Mouse (Mus musculus): ENCODE measurements around the gene Slc25a28. TPM values are rescaled to one million over a fixed set of nuclear protein-coding genes. Genes with fewer than 3 reads are reported as not detected.

Gene Slc25a28
- polyA plus RNA-seq, 1 experiment from 2014 or later, result 10.1 TPM

DNA sequence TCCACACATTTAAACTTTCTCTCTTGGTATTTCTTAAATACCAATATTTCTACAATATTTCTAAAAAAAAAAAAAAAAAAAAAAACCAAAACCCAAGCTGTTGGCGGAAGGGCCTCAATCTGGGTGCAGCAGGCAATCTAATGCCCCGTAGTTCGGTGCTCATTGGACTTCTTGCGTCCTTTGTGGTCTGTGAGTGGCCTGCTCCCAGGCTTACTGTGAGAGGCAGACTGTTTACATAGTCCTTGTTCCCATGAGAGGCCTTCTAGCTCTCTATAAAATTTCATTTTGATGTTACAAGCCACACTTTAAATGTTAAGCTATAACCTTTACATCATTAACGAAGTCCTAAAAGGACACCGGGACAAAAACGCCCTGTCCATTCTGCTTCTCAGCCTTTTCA, 33.5 kb upstream of the Slc25a28 start:
- DNase-seq (ENCODE audit: low spot score) (no peak), ATAC-seq (ENCODE audit: insufficient read depth, low FRiP score, low TSS enrichment) (no peak)
- Histone ChIP-seq H3K9me3 (ENCODE audit: control insufficient read depth, low read length) (no peaks in the 10 kb centered on the region), H3K4me2 (ENCODE audit: low read depth) (no peak overlapping the region), H3K4me3 (ENCODE audit: low read depth, low read length) (no peak overlapping the region), H3K4me1 (ENCODE audit: control insufficient read depth, insufficient read depth, low read length) (no peaks in the 10 kb centered on the region), H3K27me3 (ENCODE audit: control insufficient read depth, insufficient read depth, low read length) (no peaks in the 10 kb centered on the region), H3K27ac (ENCODE audit: low read depth, low read length) (no peak overlapping the region), H3K36me3 (ENCODE audit: control insufficient read depth, insufficient read depth, low read length) (peaks cover 2% of the 10 kb centered on the region; the same call in 1 of the 2 replicates), H3K9ac (ENCODE audit: low read length) (no peak overlapping the region)
- 96% methylated on average over 7 of the region's 7 CpGs for WGBS

GRCm38 (mm10) chr19:43704787-43705497, 30.3 kb upstream of the Slc25a28 start:
- ATAC-seq (ENCODE audit: insufficient read depth, low FRiP score, low TSS enrichment), result no peak
- no peak overlapping the region for H3K4me3 ChIP-seq (ENCODE audit: low read depth, low read length)
- H3K4me2 ChIP-seq (ENCODE audit: low read depth), result no peak overlapping the region
- H3K36me3 ChIP-seq (ENCODE audit: control insufficient read depth, insufficient read depth, low read length), result peaks cover 4% of the 10 kb centered on the region; the same call in 1 of the 2 replicates
- no peak overlapping the region for H3K9ac ChIP-seq (ENCODE audit: low read length)
- DNase-seq (ENCODE audit: low spot score), result no peak
- no peaks in the 10 kb centered on the region for H3K27me3 ChIP-seq (ENCODE audit: control insufficient read depth, insufficient read depth, low read length)
- WGBS, result 90% methylated on average over 17 of the region's 17 CpGs
- no peak overlapping the region for H3K27ac ChIP-seq (ENCODE audit: low read depth, low read length)
- H3K9me3 ChIP-seq (ENCODE audit: control insufficient read depth, low read length), result no peaks in the 10 kb centered on the region
- H3K4me1 ChIP-seq (ENCODE audit: control insufficient read depth, insufficient read depth, low read length), result no peaks in the 10 kb centered on the region

DNA sequence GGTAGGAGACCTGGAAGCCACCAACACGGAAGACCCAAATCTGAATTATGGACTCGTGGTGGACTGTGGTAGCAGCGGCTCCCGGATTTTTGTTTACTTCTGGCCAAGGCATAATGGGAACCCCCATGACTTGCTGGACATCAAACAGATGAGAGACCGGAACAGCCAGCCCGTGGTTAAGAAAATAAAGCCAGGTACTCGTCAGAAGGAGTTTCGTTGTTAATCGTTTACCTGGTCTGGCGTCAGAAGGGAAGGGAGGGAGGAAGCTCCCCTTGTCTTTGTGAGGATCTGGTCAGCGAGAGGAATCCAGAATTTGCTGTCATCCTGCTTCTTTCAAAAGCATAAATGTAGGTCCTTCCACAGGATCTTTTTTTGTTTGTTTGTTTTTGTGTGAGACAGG, 29.5 kb upstream of the Slc25a28 start:
- no peak overlapping the region for H3K27ac ChIP-seq (ENCODE audit: low read depth, low read length)
- no peaks in the 10 kb centered on the region for H3K9me3 ChIP-seq (ENCODE audit: control insufficient read depth, low read length)
- H3K4me1 ChIP-seq (ENCODE audit: control insufficient read depth, insufficient read depth, low read length), result no peaks in the 10 kb centered on the region
- no peak for ATAC-seq (ENCODE audit: insufficient read depth, low FRiP score, low TSS enrichment)
- peaks cover 6% of the 10 kb centered on the region; the same call in 1 of the 2 replicates for H3K36me3 ChIP-seq (ENCODE audit: control insufficient read depth, insufficient read depth, low read length)
- no peaks in the 10 kb centered on the region for H3K27me3 ChIP-seq (ENCODE audit: control insufficient read depth, insufficient read depth, low read length)
- WGBS, result 83% methylated on average over 11 of the region's 11 CpGs
- no peak overlapping the region for H3K9ac ChIP-seq (ENCODE audit: low read length)
- no peak overlapping the region for H3K4me3 ChIP-seq (ENCODE audit: low read depth, low read length)
- DNase-seq (ENCODE audit: low spot score), result no peak
- H3K4me2 ChIP-seq (ENCODE audit: low read depth), result no peak overlapping the region

GRCm38 (mm10) chr19:43699763-43700155, 25.1 kb upstream of the Slc25a28 start:
- Histone ChIP-seq H3K4me1 (ENCODE audit: control insufficient read depth, insufficient read depth, low read length) (no peaks in the 10 kb centered on the region), H3K4me3 (ENCODE audit: low read depth, low read length) (no peak overlapping the region), H3K4me2 (ENCODE audit: low read depth) (no peak overlapping the region), H3K9me3 (ENCODE audit: control insufficient read depth, low read length) (no peaks in the 10 kb centered on the region), H3K27ac (ENCODE audit: low read depth, low read length) (no peak overlapping the region), H3K9ac (ENCODE audit: low read length) (no peak overlapping the region), H3K27me3 (ENCODE audit: control insufficient read depth, insufficient read depth, low read length) (no peaks in the 10 kb centered on the region), H3K36me3 (ENCODE audit: control insufficient read depth, insufficient read depth, low read length) (peaks cover 4% of the 10 kb centered on the region)
- no peak for DNase-seq (ENCODE audit: low spot score)
- WGBS, result 85% methylated on average over 6 of the region's 6 CpGs
- no peak for ATAC-seq (ENCODE audit: insufficient read depth, low FRiP score, low TSS enrichment)

- H3K4me2 ChIP-seq (ENCODE audit: low read depth), result no peak overlapping the region
- no peak overlapping the region for H3K9ac ChIP-seq (ENCODE audit: low read length)
- DNase-seq (ENCODE audit: low spot score) (no peak), ATAC-seq (ENCODE audit: insufficient read depth, low FRiP score, low TSS enrichment) (no peak)
- H3K36me3 ChIP-seq (ENCODE audit: control insufficient read depth, insufficient read depth, low read length), result peaks cover 4% of the 10 kb centered on the region
- no peaks in the 10 kb centered on the region for H3K9me3 ChIP-seq (ENCODE audit: control insufficient read depth, low read length)
- no peak overlapping the region for H3K27ac ChIP-seq (ENCODE audit: low read depth, low read length)
- no peaks in the 10 kb centered on the region for H3K27me3 ChIP-seq (ENCODE audit: control insufficient read depth, insufficient read depth, low read length)
- WGBS, result 70% methylated on average over 11 of the region's 11 CpGs
- H3K4me3 ChIP-seq (ENCODE audit: low read depth, low read length), result no peak overlapping the region
- H3K4me1 ChIP-seq (ENCODE audit: control insufficient read depth, insufficient read depth, low read length), result no peaks in the 10 kb centered on the region
Observed at GRCm38 (mm10) chr19:43699021-43699762, 24.5 kb upstream of the Slc25a28 start.

- WGBS, result 90% methylated on average over 5 of the region's 5 CpGs
- H3K9me3 ChIP-seq (ENCODE audit: control insufficient read depth, low read length), result no peaks in the 10 kb centered on the region
- no peak overlapping the region for H3K27ac ChIP-seq (ENCODE audit: low read depth, low read length)
- no peak overlapping the region for H3K4me3 ChIP-seq (ENCODE audit: low read depth, low read length)
- peaks cover 4% of the 10 kb centered on the region for H3K36me3 ChIP-seq (ENCODE audit: control insufficient read depth, insufficient read depth, low read length)
- H3K27me3 ChIP-seq (ENCODE audit: control insufficient read depth, insufficient read depth, low read length), result no peaks in the 10 kb centered on the region
- no peak overlapping the region for H3K9ac ChIP-seq (ENCODE audit: low read length)
- H3K4me1 ChIP-seq (ENCODE audit: control insufficient read depth, insufficient read depth, low read length), result no peaks in the 10 kb centered on the region
- ATAC-seq (ENCODE audit: insufficient read depth, low FRiP score, low TSS enrichment) (no peak), DNase-seq (ENCODE audit: low spot score) (no peak)
- H3K4me2 ChIP-seq (ENCODE audit: low read depth), result no peak overlapping the region
Observed at GRCm38 (mm10) chr19:43697666-43698370, 23.1 kb upstream of the Slc25a28 start.

GRCm38 (mm10) chr19:43695514-43695964, 20.9 kb upstream of the Slc25a28 start:
- H3K4me2 ChIP-seq (ENCODE audit: low read depth), result no peak overlapping the region
- ATAC-seq (ENCODE audit: insufficient read depth, low FRiP score, low TSS enrichment), result no peak
- peaks cover 4% of the 10 kb centered on the region for H3K36me3 ChIP-seq (ENCODE audit: control insufficient read depth, insufficient read depth, low read length)
- DNase-seq (ENCODE audit: low spot score), result no peak
- no peaks in the 10 kb centered on the region for H3K27me3 ChIP-seq (ENCODE audit: control insufficient read depth, insufficient read depth, low read length)
- peaks cover under 1% of the 10 kb centered on the region; the same call in 1 of the 2 replicates for H3K4me1 ChIP-seq (ENCODE audit: control insufficient read depth, insufficient read depth, low read length)
- no peak overlapping the region for H3K9ac ChIP-seq (ENCODE audit: low read length)
- no peaks in the 10 kb centered on the region for H3K9me3 ChIP-seq (ENCODE audit: control insufficient read depth, low read length)
- WGBS, result 44% methylated on average over 10 of the region's 10 CpGs
- no peak overlapping the region for H3K27ac ChIP-seq (ENCODE audit: low read depth, low read length)
- no peak overlapping the region for H3K4me3 ChIP-seq (ENCODE audit: low read depth, low read length)

GRCm38 (mm10) chr19:43692815-43693214, 18.1 kb upstream of the Slc25a28 start:
- peaks cover 5% of the 10 kb centered on the region; the same call in 1 of the 2 replicates for H3K4me1 ChIP-seq (ENCODE audit: control insufficient read depth, insufficient read depth, low read length)
- H3K9ac ChIP-seq (ENCODE audit: low read length), result no peak overlapping the region
- DNase-seq (ENCODE audit: low spot score) (no peak), ATAC-seq (ENCODE audit: insufficient read depth, low FRiP score, low TSS enrichment) (no peak)
- no peak overlapping the region for H3K4me2 ChIP-seq (ENCODE audit: low read depth)
- H3K9me3 ChIP-seq (ENCODE audit: control insufficient read depth, low read length), result no peaks in the 10 kb centered on the region
- H3K27ac ChIP-seq (ENCODE audit: low read depth, low read length), result no peak overlapping the region
- no peak overlapping the region for H3K4me3 ChIP-seq (ENCODE audit: low read depth, low read length)
- 74% methylated on average over 14 of the region's 14 CpGs for WGBS
- H3K36me3 ChIP-seq (ENCODE audit: control insufficient read depth, insufficient read depth, low read length), result no peaks in the 10 kb centered on the region
- H3K27me3 ChIP-seq (ENCODE audit: control insufficient read depth, insufficient read depth, low read length), result no peaks in the 10 kb centered on the region

Data from neural tube, embryonic 11.5 days (tissue).